Mouse (Mus musculus) MEL-GATA-1-ER (cell line): ENCODE measurements around the gene Gnl3l.

Experiments used
- DNase-seq: peaks from one replicate; pipeline ENCODE4 v3.0.0-alpha.2; 2012; ENCODE audit warnings: low read depth; ENCODE audit errors: extremely low read depth

Gnl3l gene

GRCm38 (mm10) chrX:150956522-150957300, 60.4 kb downstream of the Gnl3l start:
- no peak for DNase-seq

GRCm38 (mm10) chrX:150956016-150956415, 61.1 kb downstream of the Gnl3l start:
- no peak for DNase-seq

GRCm38 (mm10) chrX:150955441-150955840, 61.7 kb downstream of the Gnl3l start:
- DNase-seq, result no peak

GRCm38 (mm10) chrX:150954721-150955120, 62.4 kb downstream of the Gnl3l start:
- DNase-seq, result no peak
